Mouse (Mus musculus): ENCODE measurements around the gene Glra3.

DNA sequence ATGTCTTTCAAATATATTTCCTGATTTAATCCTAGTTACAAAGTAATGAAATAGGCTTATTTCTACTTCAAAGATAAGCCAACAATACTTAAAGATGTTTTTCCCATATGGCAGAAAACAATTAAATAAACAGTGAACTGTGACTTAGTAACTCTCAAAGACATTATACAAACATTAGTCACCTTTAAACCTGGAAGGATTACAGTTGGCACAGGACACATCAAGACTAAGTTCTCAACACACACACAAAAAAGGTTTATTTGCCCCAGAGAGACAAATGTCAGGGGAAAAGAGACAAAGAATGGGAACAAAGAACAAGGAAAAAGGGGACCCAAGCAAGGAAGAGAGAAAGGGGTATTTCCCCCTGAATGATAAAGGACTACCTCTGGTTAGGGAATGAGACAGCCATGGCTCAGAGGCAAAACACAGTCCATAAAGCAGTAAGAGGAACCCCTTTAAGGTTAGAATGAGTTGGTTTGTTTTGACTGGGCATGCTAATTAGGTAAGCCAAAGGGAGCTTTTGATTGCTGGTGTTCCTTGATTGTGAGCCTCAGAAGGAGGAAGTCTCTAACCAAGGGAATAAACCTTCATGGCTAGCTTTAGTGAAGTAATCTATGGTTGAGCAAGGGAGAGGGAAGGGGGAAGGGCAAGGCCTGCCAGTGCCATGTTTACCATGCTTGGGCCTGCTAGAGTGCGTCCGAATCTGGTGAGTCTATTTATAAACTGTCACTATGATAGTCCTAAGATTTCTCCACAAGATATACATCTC is 130.4 kb downstream of the Glra3 start:
- no peak for TF ChIP-seq GATA1 (IDR thresholded peaks at IDR 0.05; ENCODE audit: borderline replicate concordance, low read length)
- TF ChIP-seq FLI1 (IDR thresholded peaks at IDR 0.05; ENCODE audit: low read length): no peak
